Mouse (Mus musculus) naive thymus-derived CD4-positive, alpha-beta T cell, adult 2 months (primary cell): Measurements from ENCODE around the gene Jmjd8.
"Not testable (repeated sequence)": the region's sequence is repeated elsewhere in the genome, so short reads cannot be mapped to it uniquely, and the experiment has no call there.

Experiments
- DNase-seq: peaks from one replicate; pipeline ENCODE4 v3.0.0-alpha.2; 2011; ENCODE audit warnings: low read depth

The Jmjd8 gene

GRCm38 (mm10) chr17:25828712-25829557, at the start of gene Jmjd8:
Gene Jmjd8 (plus strand): TSS chr17:25828867.
- peak; percentile 87 for DNase-seq

GRCm38 (mm10) chr17:25781339-25781738, 47.3 kb upstream of the Jmjd8 start:
- no peak for DNase-seq

- no peak for DNase-seq
Measured at GRCm38 (mm10) chr17:25783086-25783485, 45.6 kb upstream of the Jmjd8 start.

- no peak for DNase-seq
Measured at GRCm38 (mm10) chr17:25783861-25784574, 44.6 kb upstream of the Jmjd8 start.

GRCm38 (mm10) chr17:25785281-25785745, 43.4 kb upstream of the Jmjd8 start, which contains the start of gene Haghl:
Gene Haghl (minus strand): TSS chr17:25785673.
- peak; percentile 99 for DNase-seq

GRCm38 (mm10) chr17:25786280-25786679, 42.4 kb upstream of the Jmjd8 start, which contains the start of gene Ccdc78:
Gene Ccdc78 (plus strand): TSS chr17:25786580.
- no peak for DNase-seq

GRCm38 (mm10) chr17:25786781-25787504, 41.7 kb upstream of the Jmjd8 start:
- no peak for DNase-seq

GRCm38 (mm10) chr17:25791320-25791842, 37.3 kb upstream of the Jmjd8 start:
- DNase-seq, result no peak

GRCm38 (mm10) chr17:25791843-25792527, 36.7 kb upstream of the Jmjd8 start:
- peak; percentile 92 for DNase-seq

GRCm38 (mm10) chr17:25792615-25793014, 36.1 kb upstream of the Jmjd8 start, which contains the start of gene Fam173a:
Gene Fam173a (minus strand): TSS chr17:25792901.
- DNase-seq, result peak; percentile 89

- no peak for DNase-seq
Measured at GRCm38 (mm10) chr17:25794197-25794596, 34.5 kb upstream of the Jmjd8 start.

- no peak for DNase-seq
Measured at GRCm38 (mm10) chr17:25794998-25795397, 33.7 kb upstream of the Jmjd8 start.

GRCm38 (mm10) chr17:25795609-25796092, 33.0 kb upstream of the Jmjd8 start, which contains the start of gene AC134908.4:
Gene AC134908.4 (minus strand): TSS chr17:25795659.
- DNase-seq, result no peak

- DNase-seq, result no peak
Measured at GRCm38 (mm10) chr17:25796211-25796771, 32.4 kb upstream of the Jmjd8 start.

GRCm38 (mm10) chr17:25796951-25797369, 31.7 kb upstream of the Jmjd8 start, which contains the start of gene Metrn:
Gene Metrn (minus strand): TSS chr17:25797136.
- peak; percentile 82 for DNase-seq

- DNase-seq, result peak; percentile 89
Measured at GRCm38 (mm10) chr17:25801029-25801428, 27.6 kb upstream of the Jmjd8 start.

GRCm38 (mm10) chr17:25802825-25803517, 25.7 kb upstream of the Jmjd8 start:
- no peak for DNase-seq

- no peak for DNase-seq
Measured at GRCm38 (mm10) chr17:25806507-25806906, 22.2 kb upstream of the Jmjd8 start.

- DNase-seq, result not testable (repeated sequence)
Measured at GRCm38 (mm10) chr17:25807452-25807851, 21.2 kb upstream of the Jmjd8 start.

- DNase-seq, result no peak
Measured at GRCm38 (mm10) chr17:25808028-25808427, 20.6 kb upstream of the Jmjd8 start.
